Mouse (Mus musculus) thymus, adult 2 months (tissue): Measurements from ENCODE around the gene Sez6l. TPM values are rescaled to one million over a fixed set of nuclear protein-coding genes. Genes with fewer than 3 reads are reported as not detected.

Experiments used
- DNase-seq: peaks from one replicate; pipeline ENCODE4 v3.0.0; 2021
- H3K27ac ChIP-seq: fragments of 200-500 bp; 2 replicates; pipeline ENCODE4 v1.5.1; 2012; ENCODE audit warnings: low read length, control low read depth; ENCODE audit not compliant: control insufficient read depth, insufficient read depth
- H3K27me3 ChIP-seq: fragments of 200-500 bp; 2 replicates; pipeline ENCODE4 v1.6.1; 2012; ENCODE audit warnings: mild to moderate bottlenecking, low read length, moderate library complexity, mixed read lengths; ENCODE audit not compliant: control insufficient read depth, insufficient read depth
- H3K36me3 ChIP-seq: fragments of 200-500 bp; 2 replicates; pipeline ENCODE4 v1.6.1; 2012; ENCODE audit warnings: mild to moderate bottlenecking, low read length, moderate library complexity; ENCODE audit not compliant: control insufficient read depth, insufficient read depth
- H3K4me1 ChIP-seq: fragments of 200-500 bp; replicated peaks from 2 replicates; pipeline ENCODE4 v1.6.1; 2012; ENCODE audit warnings: low read length; ENCODE audit not compliant: control insufficient read depth, insufficient read depth
- H3K4me3 ChIP-seq: fragments of 200-500 bp; 2 replicates; pipeline ENCODE4 v1.5.1; 2012; ENCODE audit warnings: mild to moderate bottlenecking, low read length, control low read depth, moderate library complexity; ENCODE audit not compliant: control insufficient read depth, insufficient read depth
- CTCF ChIP-seq: fragments of 200-500 bp; IDR thresholded peaks from 2 replicates; pipeline ENCODE4 v1.5.1; 2012; ENCODE audit warnings: mild to moderate bottlenecking, control low read depth, low read length, moderate library complexity, borderline replicate concordance; ENCODE audit not compliant: control insufficient read depth, poor library complexity, insufficient read depth; ENCODE audit errors: extremely low read depth
- POLR2A ChIP-seq: fragments of 200-500 bp; IDR thresholded peaks from 2 replicates; pipeline ENCODE4 v1.6.1; 2012; ENCODE audit warnings: mild to moderate bottlenecking, low read length, control low read depth, moderate library complexity; ENCODE audit not compliant: control insufficient read depth, poor library complexity, insufficient read depth; ENCODE audit errors: extremely low read depth
- WGBS: fragments of 180-500 bp; shearing (Covaris S2); methylation state at CpG from one replicate; pipeline ENCODE4 v1.1.7; 2018; 5-methylcytosine and 5-hydroxymethylcytosine counted together
- polyA plus RNA-seq: library from polyadenylated mRNA; depleted of rRNA; stranded (reverse); fragments of >200 nt; gene quantifications from 2 replicates; pipeline ENCODE4 v1.2.3, GENCODE M21; 2012

Sez6l gene
- polyA plus RNA-seq, 1 experiment, result 1.8 TPM

DNA sequence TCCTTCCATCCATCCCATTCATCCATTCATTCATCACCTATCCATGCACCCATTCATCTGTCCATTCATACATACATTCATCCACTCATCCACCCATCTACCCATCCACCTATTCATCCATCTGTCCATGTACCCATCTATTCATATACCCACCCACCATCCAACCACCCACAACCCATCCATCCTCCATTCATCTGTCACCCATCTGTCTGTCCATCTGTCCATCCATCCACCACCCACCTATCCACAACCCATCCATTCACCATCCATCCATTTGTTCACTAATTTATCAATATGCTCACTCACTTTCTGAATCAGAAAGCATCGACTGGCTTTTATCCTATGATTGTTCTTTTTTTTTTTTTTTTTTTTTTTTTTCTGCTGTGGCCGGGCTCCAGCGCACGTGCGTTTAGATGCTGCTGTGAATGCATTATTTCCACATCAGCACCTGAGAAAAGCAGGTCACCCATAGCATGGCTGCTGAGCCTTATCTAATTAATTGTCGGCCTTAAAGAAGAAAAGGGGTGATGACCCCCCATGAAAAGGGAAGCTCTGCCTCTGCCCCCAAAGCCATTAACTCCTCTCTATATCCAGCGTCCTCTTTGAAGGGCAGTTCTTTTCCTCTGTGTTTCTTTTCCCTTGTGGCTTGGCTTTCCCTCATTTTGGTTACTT is 39.1 kb upstream of the Sez6l start:
- TF ChIP-seq POLR2A (no peak), CTCF (no peak)
- Histone ChIP-seq H3K4me1 (no peaks in the 10 kb centered on the region), H3K4me3 (no peak overlapping the region), H3K27me3 (no peaks in the 10 kb centered on the region), H3K27ac (no peak overlapping the region), H3K36me3 (no peaks in the 10 kb centered on the region)
- DNase-seq, result no peak
- 92% methylated on average over 7 of the region's 7 CpGs for WGBS

DNA sequence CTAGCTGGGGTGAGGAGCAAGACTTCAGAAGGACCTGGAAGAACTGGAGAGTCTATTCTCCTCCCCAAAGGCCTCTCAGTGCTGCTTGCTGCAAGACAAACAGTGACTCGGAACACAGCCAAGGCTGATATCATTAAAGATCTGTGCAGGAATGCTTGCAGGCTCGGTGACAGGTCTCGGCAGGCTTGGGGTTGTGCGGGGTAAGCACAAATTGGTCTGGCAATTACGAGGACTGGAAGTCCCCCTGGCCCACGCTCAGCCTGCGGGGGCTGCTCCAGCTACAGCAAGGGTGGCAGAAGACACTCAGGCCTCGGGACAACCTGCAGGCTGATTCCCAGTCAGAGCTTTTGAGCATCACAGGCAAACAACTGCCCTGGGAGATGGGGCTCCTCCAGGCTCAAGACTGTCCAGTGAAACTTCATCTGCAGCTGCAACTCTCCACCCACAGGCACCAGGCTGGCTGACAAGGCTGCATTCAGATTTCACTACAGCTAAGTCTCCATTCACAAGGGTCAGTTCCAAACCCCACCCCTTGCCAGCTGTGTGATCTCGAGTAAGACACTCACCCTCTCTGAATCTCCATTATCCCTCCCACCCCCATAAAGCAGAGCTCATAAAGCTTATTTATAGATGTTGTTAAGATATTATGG is 31.0 kb upstream of the Sez6l start:
- Histone ChIP-seq H3K27ac (no peak overlapping the region; the same call in 1 of the 2 replicates), H3K4me1 (no peaks in the 10 kb centered on the region), H3K27me3 (no peaks in the 10 kb centered on the region), H3K36me3 (no peaks in the 10 kb centered on the region), H3K4me3 (no peak overlapping the region)
- DNase-seq, result no peak
- 68% methylated on average over 9 of the region's 9 CpGs for WGBS
- TF ChIP-seq POLR2A, result no peak
- no peak for TF ChIP-seq CTCF

DNA sequence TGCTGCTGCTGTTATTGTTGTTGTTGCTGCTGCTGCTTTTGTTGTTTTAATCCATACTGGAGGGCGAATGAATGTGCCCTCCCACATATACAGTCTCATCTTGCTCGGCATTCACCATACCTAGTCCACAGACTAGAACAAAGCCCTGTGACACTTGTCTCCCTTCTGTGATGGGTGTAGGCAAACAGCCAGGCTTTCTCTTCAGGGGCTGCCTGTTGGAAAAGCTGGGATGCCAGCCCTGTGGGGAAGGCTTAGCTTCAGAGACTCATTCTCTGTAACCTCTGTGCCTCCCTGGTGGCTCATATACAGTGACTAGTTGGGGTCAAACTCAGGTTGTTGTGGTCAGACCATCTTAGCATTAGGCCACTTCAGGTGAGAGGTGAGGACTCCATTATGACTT is 30.1 kb upstream of the Sez6l start:
- Histone ChIP-seq H3K4me3 (no peak overlapping the region), H3K27ac (no peak overlapping the region), H3K4me1 (no peaks in the 10 kb centered on the region), H3K36me3 (no peaks in the 10 kb centered on the region), H3K27me3 (no peaks in the 10 kb centered on the region)
- DNase-seq, result no peak
- WGBS, result 75% methylated on average over 2 of the region's 2 CpGs
- TF ChIP-seq POLR2A, result no peak
- no peak for TF ChIP-seq CTCF

DNA sequence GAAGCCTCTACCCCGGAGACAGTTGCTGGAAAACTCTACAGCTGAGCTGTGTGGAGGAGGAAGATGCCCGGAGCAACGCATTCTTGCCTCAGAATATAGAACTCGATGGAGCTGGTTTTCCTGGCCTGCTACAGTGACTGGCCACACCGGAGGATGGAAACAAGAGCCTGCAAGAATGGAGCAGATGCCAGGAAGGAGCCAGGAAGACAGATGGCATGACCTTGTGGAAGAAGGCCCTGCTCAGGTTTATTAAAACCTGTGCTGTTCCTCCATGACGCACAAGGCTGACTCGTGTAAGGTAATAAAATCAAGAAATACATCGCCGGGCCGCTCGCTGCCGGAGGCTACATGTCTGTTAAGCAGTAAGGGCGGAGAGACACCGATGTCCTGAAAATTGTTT is 28.4 kb upstream of the Sez6l start:
- DNase-seq, result no peak
- WGBS, result 90% methylated on average over 14 of the region's 14 CpGs
- no peak overlapping the region for H3K4me3 ChIP-seq
- TF ChIP-seq CTCF (no peak), POLR2A (no peak)
- H3K27me3 ChIP-seq, result no peaks in the 10 kb centered on the region
- no peaks in the 10 kb centered on the region for H3K36me3 ChIP-seq
- H3K27ac ChIP-seq, result no peak overlapping the region
- no peaks in the 10 kb centered on the region for H3K4me1 ChIP-seq

DNA sequence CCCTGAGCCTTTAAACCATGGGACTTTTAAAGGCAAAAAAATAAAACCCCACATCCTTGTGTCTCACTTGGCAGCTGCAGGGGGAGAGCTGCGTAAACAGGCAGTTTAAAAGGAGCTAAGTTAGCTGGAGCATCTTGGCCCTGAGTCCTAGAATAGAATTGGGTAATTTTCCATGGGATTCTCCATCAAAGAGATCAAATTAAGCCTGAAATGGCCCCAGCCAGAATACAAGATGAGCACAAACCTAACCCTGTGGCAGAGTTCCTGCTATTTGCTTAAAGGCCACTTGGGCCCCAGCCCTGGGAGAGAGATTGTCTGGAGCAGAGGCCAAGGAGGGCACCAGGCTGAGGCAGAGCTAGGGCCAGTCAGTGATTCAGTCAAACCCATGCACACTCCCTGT is 27.3 kb upstream of the Sez6l start:
- no peak for DNase-seq
- WGBS, result 88% methylated on average over 1 of the region's 1 CpGs
- Histone ChIP-seq H3K36me3 (no peaks in the 10 kb centered on the region), H3K27me3 (no peaks in the 10 kb centered on the region), H3K27ac (no peak overlapping the region), H3K4me3 (no peak overlapping the region), H3K4me1 (no peaks in the 10 kb centered on the region)
- TF ChIP-seq CTCF, result no peak
- no peak for TF ChIP-seq POLR2A

DNA sequence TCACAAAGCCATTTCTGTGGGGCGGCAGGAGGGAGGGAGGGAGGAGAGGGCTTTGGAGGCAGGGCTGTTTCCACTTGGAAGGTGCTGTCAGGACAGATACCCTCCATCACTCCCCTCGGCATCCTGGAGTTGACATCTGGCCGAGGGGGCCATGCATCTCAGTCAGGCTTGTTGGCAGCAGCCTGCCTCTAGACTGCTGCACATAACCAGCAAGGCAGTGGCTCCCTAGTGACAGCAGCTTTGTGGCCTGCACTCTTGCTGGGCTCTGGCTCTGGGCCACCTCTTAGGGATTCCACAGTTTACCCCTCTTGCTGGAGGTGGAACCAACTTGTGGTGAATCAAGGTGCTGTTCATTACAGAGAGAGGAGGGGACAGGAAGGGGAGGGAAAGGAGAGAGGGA is 26.6 kb upstream of the Sez6l start:
- no peak for DNase-seq
- WGBS, result 56% methylated on average over 3 of the region's 3 CpGs
- TF ChIP-seq CTCF (no peak), POLR2A (no peak)
- Histone ChIP-seq H3K27ac (no peak overlapping the region), H3K36me3 (no peaks in the 10 kb centered on the region), H3K4me3 (no peak overlapping the region), H3K4me1 (no peaks in the 10 kb centered on the region), H3K27me3 (no peaks in the 10 kb centered on the region)
